Mouse (Mus musculus) midbrain, embryonic 10.5 days (tissue): ENCODE data around the gene Ppp1cc. TPM values are rescaled to one million over a fixed set of nuclear protein-coding genes. Genes with fewer than 3 reads are reported as not detected.
A peak's percentile ranks its signal among the peaks of the same experiment; 100 is the strongest.
"Not testable (repeated sequence)": the region's sequence is repeated elsewhere in the genome, so short reads cannot be mapped to it uniquely, and the experiment has no call there.

Experiments used
- DNase-seq: peaks from one replicate; pipeline ENCODE4 v3.0.0-alpha.2; 2017; ENCODE audit warnings: low spot score
- H3K27ac ChIP-seq: fragments of 300-500 bp; sonication (generic); replicated peaks from 2 replicates; pipeline ENCODE4 v1.5.1; 2016; ENCODE audit warnings: mild to moderate bottlenecking
- H3K27me3 ChIP-seq: fragments of 300-500 bp; sonication (generic); 2 replicates; pipeline ENCODE4 v1.6.1; 2016; ENCODE audit warnings: low read depth, mild to moderate bottlenecking; ENCODE audit not compliant: poor library complexity, severe bottlenecking
- H3K36me3 ChIP-seq: fragments of 300-500 bp; sonication (generic); 2 replicates; pipeline ENCODE4 v1.6.1; 2016; ENCODE audit warnings: mild to moderate bottlenecking, moderate library complexity
- H3K4me1 ChIP-seq: fragments of 300-500 bp; sonication (generic); 2 replicates; pipeline ENCODE4 v1.6.1; 2016
- H3K4me3 ChIP-seq: fragments of 300-500 bp; sonication (generic); 2 replicates; pipeline ENCODE4 v1.5.1; 2016; ENCODE audit warnings: mild to moderate bottlenecking, moderate library complexity
- H3K9me3 ChIP-seq: fragments of 300-500 bp; sonication (generic); replicated peaks from 2 replicates; pipeline ENCODE4 v1.6.1; 2016; ENCODE audit warnings: mild to moderate bottlenecking
- WGBS: fragments of 180-500 bp; shearing (Covaris S2); methylation state at CpG from one replicate; pipeline ENCODE4 v1.1.7; 2016; 5-methylcytosine and 5-hydroxymethylcytosine counted together
- polyA plus RNA-seq: library from polyadenylated mRNA; unstranded; fragments of >200 nt; fragmentation: Nextera tagmentation; extraction: Ambion mirVana; gene quantifications from 2 replicates; pipeline ENCODE4 v1.2.1, GENCODE M21; 2016

The Ppp1cc gene
- polyA plus RNA-seq, 1 experiment from 2014 or later, result 339 TPM

- Histone ChIP-seq H3K9me3 (no peaks in the 10 kb centered on the region), H3K4me1 (0 out of 2 replicates have a peak, but pooled peaks cover 3% of the 10 kb centered on the region), H3K27ac (no peak overlapping the region), H3K4me3 (no peak overlapping the region), H3K27me3 (no peaks in the 10 kb centered on the region), H3K36me3 (no peaks in the 10 kb centered on the region)
- DNase-seq, result peak; percentile 52
- WGBS, result 60% methylated on average over 8 of the region's 8 CpGs
Observed at GRCm38 (mm10) chr5:122142230-122142992, 15.7 kb upstream of the Ppp1cc start.

- H3K4me1 ChIP-seq, result peaks cover 9% of the 10 kb centered on the region; the same call in 1 of the 2 replicates
- H3K27ac ChIP-seq, result no peak overlapping the region
- no peak for DNase-seq
- 92% methylated on average over 15 of the region's 15 CpGs for WGBS
- no peaks in the 10 kb centered on the region for H3K27me3 ChIP-seq
- no peak overlapping the region for H3K4me3 ChIP-seq
- no peaks in the 10 kb centered on the region for H3K9me3 ChIP-seq
- H3K36me3 ChIP-seq, result no peaks in the 10 kb centered on the region
Observed at GRCm38 (mm10) chr5:122143543-122143942, 14.5 kb upstream of the Ppp1cc start.

DNA sequence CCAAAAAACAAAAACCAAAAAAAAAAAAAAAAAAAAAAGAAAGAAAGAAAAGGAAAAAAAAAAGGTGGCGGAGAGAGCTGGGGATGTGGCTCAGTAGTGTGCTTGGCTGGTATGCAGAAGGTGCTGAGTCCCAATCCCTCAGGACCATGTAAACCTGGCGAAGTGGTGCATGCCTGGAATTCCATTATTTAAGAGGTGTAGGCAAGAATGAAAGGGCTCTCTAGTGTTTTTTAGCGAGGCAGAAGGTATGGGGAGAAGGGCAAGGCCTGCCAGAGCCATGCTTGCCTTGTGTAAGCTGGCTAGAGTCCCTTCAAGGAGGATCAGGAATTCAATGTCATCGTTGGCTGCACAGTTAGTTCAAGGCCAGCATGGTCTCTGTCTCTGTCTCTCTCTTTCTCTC lies 13.3 kb upstream of the Ppp1cc start:
- Histone ChIP-seq H3K4me1 (peaks cover 11% of the 10 kb centered on the region; the same call in 1 of the 2 replicates), H3K36me3 (no peaks in the 10 kb centered on the region), H3K27me3 (no peaks in the 10 kb centered on the region), H3K9me3 (no peaks in the 10 kb centered on the region), H3K27ac (no peak overlapping the region), H3K4me3 (no peak overlapping the region)
- WGBS, result 90% methylated on average over 4 of the region's 4 CpGs
- DNase-seq, result no peak

DNA sequence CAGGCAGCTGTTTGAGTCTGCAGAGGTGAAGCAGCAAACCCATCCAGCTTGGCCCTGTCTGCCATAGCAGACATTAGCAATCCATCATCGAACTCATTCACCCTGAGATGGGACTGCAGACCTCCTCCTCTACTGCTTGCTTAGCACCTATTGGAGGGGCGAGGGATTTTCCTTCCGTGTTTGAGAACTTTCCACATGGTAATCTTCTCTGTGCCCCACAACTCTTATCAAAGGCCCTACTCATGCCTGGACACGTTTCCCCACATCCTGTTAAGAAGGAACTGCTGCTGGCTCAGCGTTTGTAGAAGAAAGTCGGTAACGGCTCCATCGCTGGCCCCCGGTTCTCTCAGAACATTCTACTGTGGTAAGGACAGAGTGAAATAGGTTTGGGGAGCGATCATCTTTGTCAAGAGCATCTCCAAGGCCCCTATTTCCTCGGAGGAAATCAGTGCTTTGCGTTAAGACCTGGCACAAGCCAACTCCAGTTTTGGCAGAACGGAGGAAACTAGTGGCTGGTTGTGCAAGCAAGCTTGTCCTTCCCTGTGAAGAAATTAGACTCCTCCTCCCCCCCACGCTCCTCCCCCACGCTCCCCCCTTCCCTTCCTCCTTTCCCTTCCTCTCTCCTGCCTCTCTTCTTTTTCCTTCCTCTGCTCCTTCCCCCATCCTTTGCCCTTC lies 12.6 kb upstream of the Ppp1cc start:
- H3K4me3 ChIP-seq, result no peak overlapping the region
- no peak overlapping the region; the same call in 1 of the 2 replicates for H3K27ac ChIP-seq
- 76% methylated on average over 15 of the region's 15 CpGs for WGBS
- H3K36me3 ChIP-seq, result no peaks in the 10 kb centered on the region
- peaks cover 11% of the 10 kb centered on the region; the same call in 1 of the 2 replicates for H3K4me1 ChIP-seq
- DNase-seq, result no peak
- H3K9me3 ChIP-seq, result no peaks in the 10 kb centered on the region
- no peaks in the 10 kb centered on the region for H3K27me3 ChIP-seq

DNA sequence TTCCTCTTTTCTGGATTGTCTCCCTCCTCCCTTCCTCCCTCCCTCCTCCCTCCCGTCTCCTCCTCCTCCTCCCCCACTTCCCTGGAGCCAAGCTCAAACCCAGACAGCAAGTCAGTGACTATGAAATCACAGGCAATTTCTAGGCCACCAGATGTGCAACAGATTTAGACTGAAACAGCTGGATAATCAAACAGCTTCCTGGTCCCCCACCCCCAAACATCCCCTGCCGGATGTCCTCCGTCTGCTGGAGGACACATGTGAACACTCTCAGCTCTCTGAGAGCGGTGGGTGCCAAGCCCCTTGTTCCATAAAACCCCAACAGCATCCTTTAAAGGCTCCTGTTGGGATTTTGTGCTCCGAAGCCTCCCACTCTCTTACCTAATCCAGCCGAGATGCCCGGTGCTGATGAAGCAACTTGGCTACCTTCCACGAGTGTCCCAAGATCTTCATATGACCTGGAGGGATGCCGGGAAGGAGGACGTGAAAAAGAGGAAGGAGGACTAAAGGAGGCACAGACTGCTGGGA lies 12.0 kb upstream of the Ppp1cc start:
- Histone ChIP-seq H3K4me1 (peaks cover 11% of the 10 kb centered on the region; the same call in 1 of the 2 replicates), H3K27ac (no peak overlapping the region; the same call in 1 of the 2 replicates), H3K36me3 (no peaks in the 10 kb centered on the region), H3K27me3 (no peaks in the 10 kb centered on the region), H3K4me3 (no peak overlapping the region), H3K9me3 (no peaks in the 10 kb centered on the region)
- DNase-seq, result no peak
- WGBS, result 73% methylated on average over 10 of the region's 10 CpGs

DNA sequence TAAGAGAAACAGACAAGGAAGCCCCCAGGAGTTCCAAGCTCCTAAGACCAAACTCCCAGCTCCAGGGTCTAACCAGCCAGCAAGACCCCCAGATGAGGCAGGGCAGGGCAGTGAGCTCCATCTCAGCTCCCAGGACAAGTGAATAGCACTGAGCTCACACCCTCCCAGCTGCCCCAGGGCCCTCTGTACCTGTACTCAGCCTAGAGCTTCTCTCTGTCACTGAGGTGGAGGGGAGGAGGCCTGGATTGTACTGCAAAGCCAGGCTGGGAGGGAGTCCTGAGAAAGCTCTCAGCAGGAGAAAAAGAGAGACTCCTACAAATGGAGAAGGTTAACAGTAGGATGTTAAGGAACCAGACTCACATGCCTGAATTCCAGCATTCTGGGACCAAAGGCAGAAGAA lies 11.5 kb upstream of the Ppp1cc start:
- peaks cover 11% of the 10 kb centered on the region; the same call in 1 of the 2 replicates for H3K4me1 ChIP-seq
- H3K36me3 ChIP-seq, result no peaks in the 10 kb centered on the region
- peak overlapping the region; percentile 59; the same call in 1 of the 2 replicates for H3K27ac ChIP-seq
- no peaks in the 10 kb centered on the region for H3K27me3 ChIP-seq
- DNase-seq, result no peak
- no peak overlapping the region for H3K4me3 ChIP-seq
- H3K9me3 ChIP-seq, result no peaks in the 10 kb centered on the region

DNA sequence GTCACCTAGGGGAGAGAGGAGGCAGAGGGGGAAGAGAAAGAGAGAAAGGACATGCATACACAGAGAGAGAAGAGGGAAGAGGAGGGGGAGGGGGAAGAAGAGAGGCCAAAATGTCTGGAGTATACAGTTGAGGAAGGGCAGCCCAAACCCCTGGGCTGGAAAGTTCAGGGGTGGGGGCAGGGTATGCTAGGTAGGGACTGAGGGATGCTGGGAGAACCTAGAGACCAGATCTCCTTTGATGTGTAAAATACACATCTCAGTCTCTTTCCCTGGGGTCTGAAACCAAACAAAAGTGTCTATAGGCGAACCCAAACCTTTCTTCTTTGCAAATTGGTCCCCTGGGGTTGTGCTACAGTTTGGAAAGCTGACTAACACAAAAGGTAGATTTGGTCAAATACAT lies 10.0 kb upstream of the Ppp1cc start:
- Histone ChIP-seq H3K27ac (no peak overlapping the region), H3K36me3 (no peaks in the 10 kb centered on the region), H3K27me3 (no peaks in the 10 kb centered on the region), H3K9me3 (no peaks in the 10 kb centered on the region), H3K4me3 (no peak overlapping the region), H3K4me1 (peaks cover 11% of the 10 kb centered on the region; the same call in 1 of the 2 replicates)
- DNase-seq, result no peak
- 37% methylated on average over 1 of the region's 1 CpGs for WGBS

- no peaks in the 10 kb centered on the region for H3K36me3 ChIP-seq
- no peak overlapping the region for H3K4me3 ChIP-seq
- H3K27ac ChIP-seq, result no peak overlapping the region
- H3K9me3 ChIP-seq, result no peaks in the 10 kb centered on the region
- H3K4me1 ChIP-seq, result peaks cover 11% of the 10 kb centered on the region; the same call in 1 of the 2 replicates
- no peaks in the 10 kb centered on the region for H3K27me3 ChIP-seq
- WGBS, result 55% methylated on average over 4 of the region's 4 CpGs
- no peak for DNase-seq
Observed at GRCm38 (mm10) chr5:122149259-122149658, 8.8 kb upstream of the Ppp1cc start.

DNA sequence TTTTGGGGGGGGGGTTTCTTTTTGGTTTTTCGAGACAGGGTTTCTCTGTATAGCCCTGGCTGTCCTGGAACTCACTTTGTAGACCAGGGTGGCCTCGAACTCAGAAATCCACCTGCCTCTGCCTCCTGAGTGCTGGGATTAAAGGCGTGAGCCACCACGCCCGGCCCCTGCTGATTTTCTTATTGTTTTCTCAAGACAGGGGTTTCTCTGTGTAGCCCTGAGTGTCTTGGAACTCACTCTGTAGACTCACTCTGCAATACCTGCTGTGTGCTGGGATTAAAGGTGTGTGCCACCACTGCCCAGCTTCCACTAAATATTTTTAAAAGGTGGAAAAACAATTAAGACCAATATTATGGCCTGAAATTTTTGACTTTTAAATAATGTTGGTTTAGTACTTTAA lies 5.6 kb upstream of the Ppp1cc start:
- H3K36me3 ChIP-seq, H3K4me3 ChIP-seq, H3K27ac ChIP-seq, DNase-seq, H3K9me3 ChIP-seq: not testable (repeated sequence)
- WGBS, result 92% methylated on average over 5 of the region's 5 CpGs
- Histone ChIP-seq H3K4me1 (peaks cover 25% of the 10 kb centered on the region), H3K27me3 (peaks cover 17% of the 10 kb centered on the region; the same call in 1 of the 2 replicates)

DNA sequence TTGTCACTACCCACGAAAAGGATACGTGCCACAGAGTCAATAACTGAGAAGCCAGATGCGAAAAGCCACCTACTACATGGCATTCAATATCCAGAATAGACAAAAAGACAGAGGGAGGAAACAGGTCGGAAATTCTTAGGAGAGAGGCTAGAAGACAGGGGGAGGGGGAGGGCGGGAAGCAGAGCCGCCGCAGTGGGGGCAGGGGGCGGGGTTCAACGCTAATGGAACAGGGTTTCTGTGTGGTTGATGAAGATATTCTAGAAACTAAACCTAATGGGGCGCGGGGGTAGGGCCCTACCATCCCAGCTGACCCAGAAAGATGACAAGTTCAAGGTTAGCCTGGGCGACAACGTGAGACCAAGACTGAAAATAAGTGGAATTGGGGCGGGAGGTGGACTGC lies 4.1 kb upstream of the Ppp1cc start:
- H3K27ac ChIP-seq, result no peak overlapping the region
- no peaks in the 10 kb centered on the region for H3K36me3 ChIP-seq
- peaks cover 17% of the 10 kb centered on the region; the same call in 1 of the 2 replicates for H3K27me3 ChIP-seq
- H3K9me3 ChIP-seq, result no peaks in the 10 kb centered on the region
- WGBS, result 33% methylated on average over 12 of the region's 14 CpGs
- no peak for DNase-seq
- no peak overlapping the region for H3K4me3 ChIP-seq
- H3K4me1 ChIP-seq, result peaks cover 20% of the 10 kb centered on the region

DNA sequence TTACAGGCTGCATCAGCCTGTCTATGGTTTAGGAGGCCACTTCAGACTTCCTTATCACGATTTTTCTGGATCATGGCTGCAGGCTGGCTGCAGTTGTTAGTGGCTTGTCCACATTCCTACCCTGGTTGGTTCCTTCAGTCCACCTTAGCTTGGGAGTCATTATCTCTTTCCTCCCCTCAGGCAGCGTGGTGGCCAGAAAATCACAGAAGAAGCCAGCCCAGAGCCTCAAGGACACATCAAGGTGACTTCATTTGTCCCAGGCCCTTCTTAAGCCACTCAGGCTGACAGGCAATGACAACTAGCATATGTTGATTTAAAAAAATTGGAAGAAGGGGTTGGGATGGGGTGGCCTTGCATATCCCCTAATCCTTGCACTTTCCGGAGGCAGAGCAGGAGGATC lies 3.3 kb upstream of the Ppp1cc start:
- H3K4me3 ChIP-seq, result no peak overlapping the region

GRCm38 (mm10) chr5:122155613-122156012 lies 2.5 kb upstream of the Ppp1cc start:
- peaks cover 14% of the 10 kb centered on the region for H3K36me3 ChIP-seq
- H3K27ac ChIP-seq, result no peak overlapping the region
- H3K27me3 ChIP-seq, result peaks cover 17% of the 10 kb centered on the region; the same call in 1 of the 2 replicates
- no peaks in the 10 kb centered on the region for H3K9me3 ChIP-seq
- no peak for DNase-seq
- peaks cover 36% of the 10 kb centered on the region for H3K4me1 ChIP-seq
- no peak overlapping the region for H3K4me3 ChIP-seq

More for the DNA sequence above, 3.3 kb upstream of the Ppp1cc start:
- Histone ChIP-seq H3K36me3 (peaks cover 5% of the 10 kb centered on the region), H3K27me3 (peaks cover 17% of the 10 kb centered on the region; the same call in 1 of the 2 replicates), H3K27ac (no peak overlapping the region), H3K4me1 (peaks cover 27% of the 10 kb centered on the region), H3K9me3 (no peaks in the 10 kb centered on the region)
- 82% methylated on average over 3 of the region's 3 CpGs for WGBS
- no peak for DNase-seq

DNA sequence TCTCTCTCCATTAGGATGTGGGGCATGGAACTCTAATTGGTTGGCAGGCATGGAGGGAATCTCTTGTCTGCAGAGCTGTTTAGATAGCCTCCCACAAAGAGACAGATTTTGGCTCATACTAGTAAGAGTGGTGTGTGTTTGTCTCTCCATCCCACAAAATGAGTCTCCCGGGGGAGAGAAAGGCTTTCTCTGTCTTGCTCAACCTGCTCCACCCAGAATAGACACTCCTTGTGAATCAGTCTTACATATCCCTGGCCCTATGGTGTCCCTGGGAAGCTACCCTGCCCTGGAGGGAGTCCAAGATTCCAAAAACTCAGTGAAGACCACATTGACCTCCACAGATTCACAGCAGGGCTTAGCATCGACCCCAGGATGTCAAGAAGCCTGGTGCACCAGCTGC lies 1.6 kb upstream of the Ppp1cc start:
- Histone ChIP-seq H3K4me1 (peaks cover 44% of the 10 kb centered on the region), H3K36me3 (peaks cover 22% of the 10 kb centered on the region), H3K27ac (0 out of 2 replicates have a peak overlapping the region, but pooled peaks have one; percentile 98), H3K9me3 (no peaks in the 10 kb centered on the region), H3K4me3 (no peak overlapping the region), H3K27me3 (peaks cover 17% of the 10 kb centered on the region; the same call in 1 of the 2 replicates)
- WGBS, result 77% methylated on average over 2 of the region's 2 CpGs
- no peak for DNase-seq
